In the genomic region with DNA sequence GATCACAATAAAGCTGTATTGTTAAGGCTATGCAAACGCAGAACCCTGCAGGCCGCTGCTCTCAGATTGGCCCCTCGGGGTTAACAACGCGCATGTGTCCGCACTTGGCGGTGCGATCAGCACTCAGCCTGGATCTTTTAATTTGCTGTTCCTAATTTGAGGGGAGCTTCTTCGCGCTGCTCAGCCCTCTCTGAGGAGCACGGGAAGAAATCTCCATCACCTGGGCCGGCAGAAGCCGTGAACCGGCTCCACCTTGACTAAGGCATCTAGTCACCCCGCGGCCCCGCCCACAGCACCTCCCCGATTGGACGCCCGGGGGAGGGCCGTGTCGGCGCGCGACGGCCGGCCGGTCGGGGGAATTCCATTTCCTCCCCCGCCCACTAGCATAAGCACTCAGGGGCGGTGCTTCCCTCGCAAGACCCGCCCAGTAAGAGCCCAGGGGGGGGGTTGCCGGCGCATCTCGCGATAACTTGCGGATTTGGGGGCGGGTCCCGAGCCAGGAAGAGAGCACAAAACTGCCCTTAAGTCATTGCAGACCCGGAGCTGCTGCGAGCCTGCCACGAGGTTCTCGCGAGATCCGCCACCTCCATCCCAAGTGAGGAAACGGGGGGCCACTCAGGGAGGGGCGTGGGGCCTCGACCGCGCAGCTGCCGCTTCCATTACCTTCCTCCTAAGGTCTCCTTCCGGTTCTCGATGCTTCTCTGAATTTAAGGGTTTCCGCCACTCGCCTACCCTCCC, we compare ENCODE assay signal across 8 mouse cellular contexts. TPM values are rescaled to one million over a fixed set of nuclear protein-coding genes. Genes with fewer than 3 reads are reported as not detected.
DNase-seq lines count a peak whose midpoint lies in the region; ATAC-seq and TF ChIP-seq lines count a peak whose summit lies in the region.

A gene (plus strand): TSS at position 392 of the 738 bp plus-strand sequence.

- peak within 1 kb of the TSS; percentile 89 for H3K4me3 ChIP-seq in cortical plate, adult 2 months (ENCODE audit: insufficient read depth, low read length)
- H3K4me3 ChIP-seq in megakaryocyte, embryonic 14.5 days (replicated peaks), result peak within 1 kb of the TSS; percentile 98

- ATAC-seq in activated CD4-positive, CD25-positive, alpha-beta regulatory T cell, adult 4 months, result peak; percentile 78

- peaks cover 37% of the 10 kb centered on the region for H3K36me3 ChIP-seq in megakaryocyte, embryonic 14.5 days (replicated peaks; ENCODE audit: low read length)

- H3K27me3 ChIP-seq in megakaryocyte, embryonic 14.5 days (replicated peaks), result no peaks in the 10 kb centered on the region

- no peaks in the 10 kb centered on the region for H3K9me3 ChIP-seq in megakaryocyte, embryonic 14.5 days

- TF ChIP-seq CTCF in cortical plate, adult 2 months (IDR thresholded peaks at IDR 0.05; ENCODE audit: extremely low read depth, insufficient read depth, low read length), result no peak

- TF ChIP-seq POLR2A in cortical plate, adult 2 months (IDR thresholded peaks at IDR 0.05; ENCODE audit: extremely low read depth, insufficient read depth, low read length), result peak; percentile 59

- peaks cover 1% of the 10 kb centered on the region; the same call in 1 of the 2 replicates for H3K4me1 ChIP-seq in cortical plate, adult 2 months (ENCODE audit: control insufficient read depth, insufficient read depth, low read length)
- H3K4me1 ChIP-seq in megakaryocyte, embryonic 14.5 days, result peaks cover 21% of the 10 kb centered on the region

- peak within 1 kb of the TSS; percentile 100 for H3K27ac ChIP-seq in cortical plate, adult 2 months (ENCODE audit: insufficient read depth, low read length)

- DNase-seq in gastrocnemius, adult 8-10 months (ENCODE audit: low spot score in 2 of 2), result peak; percentile 98 to 99
- peak; percentile 91 for DNase-seq in hindlimb bud, embryonic 11.5 days (ENCODE audit: extremely low spot score, low read depth, low spot score)
- peak; percentile 94 to 100 for DNase-seq in left cerebral cortex, adult 8-10 months (ENCODE audit: low spot score in 2 of 2)
- peak; percentile 99 to 100 for DNase-seq in right cerebral cortex, postnatal 10 days (ENCODE audit: low spot score in 2 of 2)
- peak; percentile 97 for DNase-seq in urinary bladder, postnatal 25 days (ENCODE audit: low spot score)

RNA-seq across cellular contexts. Expression of the gene that starts here (rescaled TPM):
- 100 to 1,000 TPM; 387 to 403 TPM for polyA plus RNA-seq in activated CD4-positive, CD25-positive, alpha-beta regulatory T cell, adult 4 months (2017; shearing (Covaris generic))
- 149 and 157 TPM in 2 replicates for polyA plus RNA-seq in cortical plate, adult 2 months (2012; rRNA removed)
- total RNA-seq in gastrocnemius, adult 8-10 months (2022), result 100 to 1,000 TPM; 303 to 346 (median 323) TPM
- total RNA-seq in left cerebral cortex, adult 8-10 months (2022), result 100 to 1,000 TPM; 215 to 235 (median 222) TPM
- 185 and 391 TPM in 2 replicates for polyA plus RNA-seq in megakaryocyte, embryonic 14.5 days (2012; ENCODE audit: insufficient read depth, low replicate concordance)

Comparison
In these comparisons a context has a peak if more than half of its experiments do, and no peak if none do; other contexts are left out.
1. Peak in every context shown above with its lines: DNase-seq, ATAC-seq, H3K4me3 ChIP-seq and H3K27ac ChIP-seq.